Mouse (Mus musculus) liver, embryonic 16.5 days (tissue): ENCODE data around the gene Defb45. TPM values are rescaled to one million over a fixed set of nuclear protein-coding genes. Genes with fewer than 3 reads are reported as not detected.

Source experiments
- ATAC-seq: fragments of 200-750 bp; cut with Nextera tagmentation; 2 replicates; pipeline ENCODE4 v1.8.0; 2017; ENCODE audit warnings: low read depth, mild to moderate bottlenecking, moderate number of reproducible peaks, moderate library complexity
- H3K27ac ChIP-seq: fragments of 300-500 bp; sonication (generic); 2 replicates; pipeline ENCODE4 v1.5.1; 2014; ENCODE audit warnings: mild to moderate bottlenecking, low read length
- H3K27me3 ChIP-seq: fragments of 300-500 bp; sonication (generic); 2 replicates; pipeline ENCODE4 v1.6.1; 2014; ENCODE audit warnings: low read depth, low read length, mixed read lengths; ENCODE audit not compliant: control insufficient read depth, insufficient read depth
- H3K36me3 ChIP-seq: fragments of 300-500 bp; sonication (generic); 2 replicates; pipeline ENCODE4 v1.6.1; 2014; ENCODE audit warnings: mild to moderate bottlenecking; ENCODE audit not compliant: control insufficient read depth, insufficient read depth
- H3K4me1 ChIP-seq: fragments of 300-500 bp; sonication (generic); 2 replicates; pipeline ENCODE4 v1.6.1; 2014; ENCODE audit warnings: low read depth, low read length, mixed read lengths; ENCODE audit not compliant: control insufficient read depth
- H3K4me2 ChIP-seq: fragments of 300-500 bp; sonication (generic); 2 replicates; pipeline ENCODE4 v1.6.1; 2014; ENCODE audit warnings: low read depth, low read length, mixed read lengths
- H3K4me3 ChIP-seq: fragments of 300-500 bp; sonication (generic); 2 replicates; pipeline ENCODE4 v1.5.1; 2014; ENCODE audit warnings: low read depth, mild to moderate bottlenecking, low read length
- H3K9ac ChIP-seq: fragments of 300-500 bp; sonication (generic); 2 replicates; pipeline ENCODE4 v1.6.1; 2014; ENCODE audit warnings: low read depth, low read length
- H3K9me3 ChIP-seq: fragments of 300-500 bp; sonication (generic); replicated peaks from 2 replicates; pipeline ENCODE4 v1.6.1; 2016; ENCODE audit warnings: low read length; ENCODE audit not compliant: control insufficient read depth
- WGBS: fragments of 180-500 bp; shearing (Covaris S2); extraction: QIAGEN DNeasy Blood & Tissue Kit; methylation state at CpG from one replicate; pipeline ENCODE4 v1.1.7; 2014; ENCODE audit not compliant: insufficient replicate concordance; 5-methylcytosine and 5-hydroxymethylcytosine counted together
- polyA plus RNA-seq: library from polyadenylated mRNA; unstranded; fragments of >200 nt; fragmentation: Nextera tagmentation; extraction: Ambion mirVana; gene quantifications from 2 replicates; pipeline ENCODE4 v1.2.1, GENCODE M21; 2015

The Defb45 gene
- polyA plus RNA-seq = not detected in 2 replicates

DNA sequence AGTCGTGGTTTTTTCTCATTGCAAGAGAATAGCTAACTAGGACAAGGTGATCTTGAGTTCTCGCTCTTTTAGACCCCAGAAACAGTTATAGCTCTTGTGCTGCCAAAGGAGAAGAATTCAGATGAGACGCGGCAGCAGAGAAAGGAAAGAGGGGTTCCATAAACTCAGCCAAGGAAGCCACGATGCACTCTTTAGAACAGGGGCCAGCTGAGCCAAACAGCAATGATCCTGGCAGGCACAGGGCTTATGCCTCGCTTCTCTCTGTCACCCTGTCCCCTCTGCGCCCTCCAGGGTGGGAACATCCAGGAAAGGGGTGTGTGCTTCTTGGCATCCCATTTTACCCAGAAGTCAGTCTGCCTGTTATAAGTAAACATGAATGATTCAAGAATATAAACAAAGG lies at the start of gene Defb45:
Defb45 (minus strand) TSS at position 101 of the 400 bp plus-strand sequence.
- Histone ChIP-seq H3K36me3 (no peaks in the 10 kb centered on the region), H3K27me3 (no peaks in the 10 kb centered on the region), H3K4me1 (no peaks in the 10 kb centered on the region), H3K4me2 (no peak within 1 kb of the TSS), H3K9me3 (no peaks in the 10 kb centered on the region), H3K27ac (no peak within 1 kb of the TSS), H3K4me3 (no peak within 1 kb of the TSS), H3K9ac (no peak within 1 kb of the TSS)
- 47% methylated on average over 7 of the region's 7 CpGs for WGBS
- ATAC-seq = no peak

GRCm38 (mm10) chr2:152639406-152640113 lies 40.4 kb upstream of the Defb45 start:
- no peak overlapping the region for H3K9ac ChIP-seq
- H3K27ac ChIP-seq = peak overlapping the region; percentile 22; the same call in 1 of the 2 replicates

GRCm38 (mm10) chr2:152638865-152639264 lies 39.7 kb upstream of the Defb45 start:
- no peak for ATAC-seq
- WGBS = 53% methylated on average over 6 of the region's 6 CpGs
- no peak overlapping the region for H3K4me3 ChIP-seq
- no peaks in the 10 kb centered on the region for H3K36me3 ChIP-seq
- no peaks in the 10 kb centered on the region for H3K9me3 ChIP-seq
- no peaks in the 10 kb centered on the region for H3K4me1 ChIP-seq
- H3K27ac ChIP-seq = no peak overlapping the region
- no peaks in the 10 kb centered on the region for H3K27me3 ChIP-seq
- H3K4me2 ChIP-seq = no peak overlapping the region
- no peak overlapping the region for H3K9ac ChIP-seq

More at GRCm38 (mm10) chr2:152639406-152640113, 40.4 kb upstream of the Defb45 start:
- no peaks in the 10 kb centered on the region for H3K27me3 ChIP-seq
- no peak for ATAC-seq
- H3K4me1 ChIP-seq = no peaks in the 10 kb centered on the region
- H3K4me2 ChIP-seq = no peak overlapping the region
- H3K36me3 ChIP-seq = no peaks in the 10 kb centered on the region
- no peaks in the 10 kb centered on the region for H3K9me3 ChIP-seq
- H3K4me3 ChIP-seq = no peak overlapping the region
- 47% methylated on average over 11 of the region's 11 CpGs for WGBS

- H3K4me2 ChIP-seq = no peak overlapping the region
- ATAC-seq = no peak
- no peaks in the 10 kb centered on the region for H3K27me3 ChIP-seq
- no peak overlapping the region for H3K9ac ChIP-seq
- no peaks in the 10 kb centered on the region for H3K36me3 ChIP-seq
- no peak overlapping the region for H3K4me3 ChIP-seq
- 75% methylated on average over 4 of the region's 4 CpGs for WGBS
- no peak overlapping the region for H3K27ac ChIP-seq
- no peaks in the 10 kb centered on the region for H3K4me1 ChIP-seq
- H3K9me3 ChIP-seq = no peaks in the 10 kb centered on the region
Observed at GRCm38 (mm10) chr2:152637381-152637780, 38.2 kb upstream of the Defb45 start.

GRCm38 (mm10) chr2:152637006-152637322 lies 37.8 kb upstream of the Defb45 start:
- Histone ChIP-seq H3K27ac (no peak overlapping the region), H3K4me1 (no peaks in the 10 kb centered on the region), H3K4me3 (no peak overlapping the region), H3K9me3 (no peaks in the 10 kb centered on the region), H3K36me3 (no peaks in the 10 kb centered on the region), H3K4me2 (no peak overlapping the region), H3K27me3 (no peaks in the 10 kb centered on the region), H3K9ac (no peak overlapping the region)
- WGBS = 70% methylated on average over 6 of the region's 6 CpGs
- ATAC-seq = no peak

DNA sequence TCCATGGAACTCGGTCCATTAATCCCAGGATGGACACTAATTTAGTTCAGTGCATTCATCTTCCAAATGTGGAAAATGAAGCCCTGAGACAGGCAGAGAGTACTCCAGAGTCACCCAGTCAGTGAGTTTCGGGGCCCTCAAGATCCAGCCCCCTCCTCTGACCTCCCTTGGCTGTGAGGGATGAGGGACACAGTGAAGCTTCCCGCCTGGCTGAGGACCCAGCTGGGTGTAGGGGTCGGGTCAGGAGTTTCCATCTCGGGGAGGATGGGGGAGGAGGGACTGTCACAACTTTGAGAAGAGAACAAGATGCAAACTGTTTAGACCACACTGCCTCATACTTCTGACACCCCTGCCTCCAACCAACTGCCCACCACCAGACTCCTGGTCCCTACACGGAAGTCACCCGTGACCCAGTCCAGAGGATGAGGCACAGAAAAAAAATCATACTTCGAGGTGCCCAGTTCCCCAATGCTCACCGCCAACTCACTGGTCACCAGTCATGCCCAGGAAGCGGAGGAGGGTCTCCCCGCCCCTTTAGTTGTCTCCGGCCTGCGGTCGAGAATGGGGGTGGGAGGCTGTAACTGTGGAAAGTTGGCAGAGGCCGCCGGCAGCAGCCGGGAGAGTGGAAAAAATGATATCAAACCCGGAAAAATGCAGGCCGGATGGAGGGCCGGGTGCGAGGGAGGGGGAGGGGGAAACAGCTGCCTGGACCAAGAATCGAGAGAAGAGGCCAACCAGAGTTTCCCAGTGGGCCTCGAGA lies 37.2 kb upstream of the Defb45 start:
- Histone ChIP-seq H3K27ac (peak overlapping the region; percentile 10; the same call in 1 of the 2 replicates), H3K4me3 (no peak overlapping the region), H3K9ac (no peak overlapping the region), H3K4me1 (no peaks in the 10 kb centered on the region), H3K27me3 (no peaks in the 10 kb centered on the region), H3K36me3 (no peaks in the 10 kb centered on the region), H3K9me3 (no peaks in the 10 kb centered on the region), H3K4me2 (no peak overlapping the region)
- ATAC-seq = peak; percentile 56
- WGBS = 49% methylated on average over 23 of the region's 23 CpGs

DNA sequence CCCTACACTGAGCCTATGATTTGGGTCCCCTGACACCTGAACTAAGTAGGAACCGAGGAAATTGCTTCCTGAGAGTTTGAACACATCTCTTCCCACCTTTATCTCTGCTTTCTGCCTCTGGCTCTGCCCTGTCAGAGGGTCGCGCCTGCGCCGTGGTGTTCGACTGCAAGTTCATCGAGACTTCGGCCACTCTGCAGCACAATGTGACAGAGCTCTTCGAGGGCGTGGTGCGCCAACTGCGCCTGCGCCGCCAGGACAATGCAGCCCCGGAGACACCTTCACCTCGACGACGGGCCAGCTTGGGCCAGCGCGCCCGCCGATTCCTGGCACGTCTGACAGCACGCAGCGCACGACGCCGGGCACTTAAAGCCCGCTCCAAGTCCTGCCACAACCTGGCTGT lies 35.1 kb upstream of the Defb45 start:
- no peaks in the 10 kb centered on the region for H3K27me3 ChIP-seq

DNA sequence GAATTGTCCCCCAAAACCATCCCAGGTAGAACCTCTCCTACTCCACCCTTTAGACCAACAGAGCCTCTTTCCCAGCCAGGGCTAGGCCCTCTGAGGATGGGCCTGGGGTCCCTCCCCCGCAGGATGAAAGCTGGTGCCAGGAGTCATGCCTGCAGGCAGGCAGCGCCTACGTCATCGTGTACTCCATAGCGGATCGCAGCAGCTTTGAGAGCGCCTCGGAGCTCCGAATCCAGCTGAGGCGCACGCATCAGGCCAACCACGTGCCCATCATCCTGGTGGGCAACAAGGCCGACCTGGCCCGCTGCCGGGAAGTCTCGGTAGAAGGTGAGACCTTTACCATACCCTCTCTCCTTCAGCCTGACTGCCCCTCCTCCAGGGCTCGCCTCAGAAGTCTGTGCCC lies 34.1 kb upstream of the Defb45 start:
- Histone ChIP-seq H3K4me3 (no peak overlapping the region), H3K36me3 (no peaks in the 10 kb centered on the region), H3K4me2 (no peak overlapping the region), H3K9me3 (no peaks in the 10 kb centered on the region), H3K4me1 (no peaks in the 10 kb centered on the region), H3K27ac (no peak overlapping the region), H3K27me3 (peaks cover 5% of the 10 kb centered on the region), H3K9ac (no peak overlapping the region)
- no peak for ATAC-seq
- 40% methylated on average over 17 of the region's 17 CpGs for WGBS

More for the DNA sequence above, 35.1 kb upstream of the Defb45 start:
- 69% methylated on average over 29 of the region's 29 CpGs for WGBS
- no peak overlapping the region for H3K4me2 ChIP-seq
- H3K9me3 ChIP-seq = no peaks in the 10 kb centered on the region
- no peaks in the 10 kb centered on the region for H3K36me3 ChIP-seq
- no peaks in the 10 kb centered on the region for H3K4me1 ChIP-seq
- no peak overlapping the region for H3K4me3 ChIP-seq
- no peak overlapping the region for H3K27ac ChIP-seq
- no peak overlapping the region for H3K9ac ChIP-seq
- ATAC-seq = no peak

DNA sequence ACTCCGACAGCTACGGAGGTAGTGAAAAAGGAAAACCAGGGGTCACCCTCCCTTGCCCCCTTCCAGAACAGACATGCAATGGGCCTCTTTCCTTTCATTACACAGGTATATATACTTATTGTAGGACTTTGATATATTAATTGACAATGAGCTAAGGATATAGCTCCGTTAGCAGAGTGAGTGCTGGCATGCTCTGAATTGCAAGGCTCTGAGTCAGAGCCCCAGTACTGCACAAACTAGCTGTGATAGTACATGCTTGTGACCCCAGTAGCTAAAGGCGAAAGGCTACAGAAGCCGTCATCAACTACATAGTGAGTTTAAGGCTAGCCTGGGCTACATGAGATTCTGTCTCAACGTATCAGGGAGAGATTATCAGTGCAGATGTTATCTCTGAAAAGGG lies 30.7 kb upstream of the Defb45 start:
- H3K27ac ChIP-seq = no peak overlapping the region
- H3K4me2 ChIP-seq = no peak overlapping the region
- no peaks in the 10 kb centered on the region for H3K36me3 ChIP-seq
- no peak for ATAC-seq
- no peak overlapping the region for H3K9ac ChIP-seq
- H3K9me3 ChIP-seq = no peaks in the 10 kb centered on the region
- peaks cover 32% of the 10 kb centered on the region for H3K27me3 ChIP-seq
- no peak overlapping the region for H3K4me3 ChIP-seq
- H3K4me1 ChIP-seq = peaks cover 3% of the 10 kb centered on the region
- 67% methylated on average over 6 of the region's 6 CpGs for WGBS
